Mouse (Mus musculus) limb, embryonic 15.5 days (tissue): ENCODE results near the gene Adtrp. TPM values are rescaled to one million over a fixed set of nuclear protein-coding genes. Genes with fewer than 3 reads are reported as not detected.

Experiments used
- ATAC-seq: fragments of 200-750 bp; cut with Nextera tagmentation; 2 replicates; pipeline ENCODE4 v1.8.0; 2017; ENCODE audit warnings: low read depth, moderate TSS enrichment; ENCODE audit not compliant: insufficient number of reproducible peaks, low FRiP score, low TSS enrichment
- H3K27ac ChIP-seq: fragments of 300-500 bp; sonication (generic); 2 replicates; pipeline ENCODE4 v1.5.1; 2015; ENCODE audit warnings: moderate library complexity, mild to moderate bottlenecking, inconsistent platforms
- H3K27me3 ChIP-seq: fragments of 300-500 bp; sonication (generic); 2 replicates; pipeline ENCODE4 v1.6.1; 2015; ENCODE audit warnings: inconsistent platforms
- H3K36me3 ChIP-seq: fragments of 300-500 bp; sonication (generic); 2 replicates; pipeline ENCODE4 v1.6.1; 2015; ENCODE audit warnings: inconsistent platforms
- H3K4me1 ChIP-seq: fragments of 300-500 bp; sonication (generic); 2 replicates; pipeline ENCODE4 v1.6.1; 2015; ENCODE audit warnings: inconsistent platforms
- H3K4me2 ChIP-seq: fragments of 300-500 bp; sonication (generic); 2 replicates; pipeline ENCODE4 v1.6.1; 2015; ENCODE audit warnings: mild to moderate bottlenecking, inconsistent platforms
- H3K4me3 ChIP-seq: fragments of 300-500 bp; sonication (generic); 2 replicates; pipeline ENCODE4 v1.5.1; 2015; ENCODE audit warnings: mild to moderate bottlenecking, inconsistent platforms
- H3K9ac ChIP-seq: fragments of 300-500 bp; sonication (generic); 2 replicates; pipeline ENCODE4 v1.6.1; 2015; ENCODE audit warnings: inconsistent platforms
- H3K9me3 ChIP-seq: fragments of 300-500 bp; sonication (generic); 2 replicates; pipeline ENCODE4 v1.6.1; 2016; ENCODE audit warnings: inconsistent platforms
- WGBS: fragments of 180-500 bp; shearing (Covaris S2); methylation state at CpG from one replicate; pipeline ENCODE4 v1.1.7; 2015; 5-methylcytosine and 5-hydroxymethylcytosine counted together
- polyA plus RNA-seq: library from polyadenylated mRNA; unstranded; fragments of >200 nt; fragmentation: Nextera tagmentation; extraction: Ambion mirVana; gene quantifications from 2 replicates; pipeline ENCODE4 v1.2.1, GENCODE M21; 2015

Adtrp gene
- polyA plus RNA-seq, 1 experiment from 2014 or later, result 19.3 TPM

DNA sequence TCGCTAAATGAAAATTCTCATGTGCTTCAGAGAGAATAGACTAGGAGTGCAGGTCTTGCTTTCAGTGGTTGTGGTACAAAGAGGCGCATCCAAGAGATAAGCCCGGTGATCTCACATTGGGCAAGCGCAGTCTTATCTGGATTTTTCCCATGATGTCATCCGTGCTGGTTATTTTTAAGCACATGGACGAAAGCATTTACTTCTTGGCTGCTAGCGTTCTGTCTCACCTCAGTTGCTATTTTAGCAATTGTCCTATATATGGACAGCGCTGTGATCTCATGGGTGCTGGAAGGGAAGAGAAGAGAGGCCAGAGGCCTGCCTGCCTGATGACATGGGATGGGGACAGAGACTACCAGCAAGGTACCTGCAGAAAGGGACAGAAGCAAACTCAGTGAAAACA, 117.8 kb downstream of the Adtrp start:
- ATAC-seq, result no peak
- no peaks in the 10 kb centered on the region for H3K9me3 ChIP-seq
- no peak overlapping the region for H3K4me3 ChIP-seq
- no peaks in the 10 kb centered on the region for H3K36me3 ChIP-seq
- H3K27me3 ChIP-seq, result no peaks in the 10 kb centered on the region
- no peak overlapping the region for H3K9ac ChIP-seq
- no peaks in the 10 kb centered on the region for H3K4me1 ChIP-seq
- H3K27ac ChIP-seq, result no peak overlapping the region
- no peak overlapping the region for H3K4me2 ChIP-seq
- WGBS, result 91% methylated on average over 8 of the region's 8 CpGs

DNA sequence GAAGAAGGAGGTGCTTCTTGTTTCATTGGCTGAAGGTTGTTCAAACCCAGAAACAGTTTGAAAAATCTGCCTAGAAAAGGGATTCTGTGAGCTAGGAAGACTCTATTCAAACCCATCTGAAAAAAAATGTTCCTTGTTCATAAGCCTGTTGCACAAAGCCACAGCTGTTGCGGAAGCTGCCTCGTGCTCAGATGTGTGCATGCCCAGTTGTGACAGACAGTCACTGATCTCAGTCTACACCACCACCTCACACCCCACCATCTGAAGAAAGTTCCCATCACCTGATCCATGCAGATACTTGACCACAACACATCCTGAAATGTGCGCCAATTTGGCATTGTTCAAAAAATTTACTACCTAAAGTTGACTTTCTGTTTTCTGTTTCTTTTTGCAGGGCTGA, 119.7 kb downstream of the Adtrp start:
- H3K36me3 ChIP-seq, result no peaks in the 10 kb centered on the region
- ATAC-seq, result no peak
- H3K9me3 ChIP-seq, result no peaks in the 10 kb centered on the region
- H3K4me1 ChIP-seq, result no peaks in the 10 kb centered on the region
- H3K27ac ChIP-seq, result no peak overlapping the region
- no peaks in the 10 kb centered on the region for H3K27me3 ChIP-seq
- no peak overlapping the region for H3K4me2 ChIP-seq
- WGBS, result 86% methylated on average over 3 of the region's 3 CpGs
- no peak overlapping the region for H3K4me3 ChIP-seq
- no peak overlapping the region for H3K9ac ChIP-seq

DNA sequence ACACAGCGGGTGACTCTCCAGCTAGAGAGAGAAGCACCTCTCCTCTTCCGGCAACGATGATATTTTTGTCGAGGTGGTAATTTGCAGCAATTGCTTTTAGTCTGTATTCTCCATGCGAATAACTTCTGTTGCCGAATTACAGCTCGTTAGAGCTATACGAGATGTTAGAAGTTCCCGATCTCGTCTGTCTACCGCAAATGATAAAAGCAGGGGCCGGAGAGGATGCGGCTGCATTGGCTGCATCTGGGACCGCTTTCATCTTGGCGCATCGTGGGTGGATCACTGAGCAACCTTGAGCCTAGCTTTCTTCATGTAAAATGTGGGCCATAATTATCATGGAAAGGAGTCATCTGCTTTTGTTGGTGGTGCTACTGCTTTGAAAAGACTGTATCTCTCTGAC, 128.2 kb downstream of the Adtrp start:
- no peak overlapping the region for H3K4me3 ChIP-seq
- H3K4me2 ChIP-seq, result no peak overlapping the region
- no peaks in the 10 kb centered on the region for H3K4me1 ChIP-seq
- H3K9ac ChIP-seq, result no peak overlapping the region
- H3K27ac ChIP-seq, result no peak overlapping the region
- no peaks in the 10 kb centered on the region for H3K36me3 ChIP-seq
- no peak for ATAC-seq
- no peaks in the 10 kb centered on the region for H3K27me3 ChIP-seq
- H3K9me3 ChIP-seq, result no peaks in the 10 kb centered on the region
- WGBS, result 83% methylated on average over 16 of the region's 16 CpGs

DNA sequence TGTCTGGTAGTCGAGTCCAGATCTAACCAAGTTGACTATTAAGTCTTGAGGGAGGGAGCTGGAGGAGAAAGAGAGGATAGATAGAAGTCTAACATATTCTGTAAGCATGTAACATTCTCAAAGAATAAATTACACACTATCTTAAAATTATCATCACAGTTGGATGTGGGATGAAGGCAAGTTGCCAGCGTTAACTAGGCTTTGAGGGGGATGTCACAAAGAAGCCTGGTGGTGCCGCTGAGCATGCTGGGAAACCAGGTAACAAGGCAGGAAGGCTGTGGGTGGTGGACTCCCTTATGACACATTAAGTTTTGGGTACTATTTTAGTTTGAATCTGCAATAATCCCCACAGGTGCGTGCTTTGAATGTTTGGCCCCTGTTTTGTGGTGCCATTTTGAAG, 129.4 kb downstream of the Adtrp start:
- Histone ChIP-seq H3K4me2 (no peak overlapping the region), H3K9me3 (no peaks in the 10 kb centered on the region), H3K27ac (no peak overlapping the region), H3K4me1 (no peaks in the 10 kb centered on the region), H3K9ac (no peak overlapping the region), H3K27me3 (no peaks in the 10 kb centered on the region), H3K36me3 (no peaks in the 10 kb centered on the region), H3K4me3 (no peak overlapping the region)
- 92% methylated on average over 4 of the region's 4 CpGs for WGBS
- ATAC-seq, result no peak

Other genes with a start within 250 kb of the Adtrp start
- 11.9 and 12.1 TPM in 2 replicates for gene Tmem170b, start 241.8 kb downstream of the Adtrp start, polyA plus RNA-seq
- 10.5 and 13.1 TPM in 2 replicates for gene Hivep1, start 204.3 kb upstream of the Adtrp start, polyA plus RNA-seq